Mouse (Mus musculus) heart, postnatal 14 days (tissue): ENCODE measurements around the gene Vps11. TPM values are rescaled to one million over a fixed set of nuclear protein-coding genes. Genes with fewer than 3 reads are reported as not detected.
"Not testable (repeated sequence)": the region's sequence is repeated elsewhere in the genome, so short reads cannot be mapped to it uniquely, and the experiment has no call there.

ENCODE experiments used
- DNase-seq, 2 experiments: peaks; one replicate each; pipeline ENCODE4 v3.0.0; 2021 to 2022
- intact Hi-C: fragments of 180-260 bp; cut with DNase I; formaldehyde crosslinking; loops from one replicate; pipeline ENCODE4 v1.15.1; 2025
- total RNA-seq, 2 experiments: library from RNA; stranded (reverse); gene quantifications; 2 replicates each; pipeline ENCODE4 v1.2.3; 2021

Gene Vps11
- total RNA-seq, 2 experiments from 2014 or later, result 17.8 to 19.5 TPM

- DNase-seq, result no peak
- intact Hi-C loops, result no loop called here
Measured at GRCm38 (mm10) chr9:44378153-44378730, 16.8 kb upstream of the Vps11 start.

GRCm38 (mm10) chr9:44377335-44377734 is 15.9 kb upstream of the Vps11 start:
- intact Hi-C loops, DNase-seq: not testable (repeated sequence)

GRCm38 (mm10) chr9:44376141-44376540 is 14.7 kb upstream of the Vps11 start:
- intact Hi-C loops, result no loop called here
- DNase-seq, result no peak

GRCm38 (mm10) chr9:44373386-44373785 is 11.9 kb upstream of the Vps11 start:
- DNase-seq, result no peak
- intact Hi-C loops, result no loop called here

- intact Hi-C loops, result no loop called here
- no peak for DNase-seq
Measured at GRCm38 (mm10) chr9:44364480-44364879, 3.0 kb upstream of the Vps11 start.

- intact Hi-C loops, DNase-seq: not testable (repeated sequence)
Measured at GRCm38 (mm10) chr9:44361931-44362330, 461 bp upstream of the Vps11 start.

GRCm38 (mm10) chr9:44357207-44357606 is 4.3 kb downstream of the Vps11 start:
- DNase-seq, result no peak
- intact Hi-C loops, result no loop called here

GRCm38 (mm10) chr9:44353142-44353541 is 8.3 kb downstream of the Vps11 start:
- intact Hi-C loops, result no loop called here

GRCm38 (mm10) chr9:44352337-44352736 is 9.1 kb downstream of the Vps11 start:
- no peak for DNase-seq
- intact Hi-C loops, result no loop called here

More at GRCm38 (mm10) chr9:44353142-44353541, 8.3 kb downstream of the Vps11 start:
- no peak for DNase-seq

- no peak for DNase-seq
- intact Hi-C loops, result no loop called here
Measured at GRCm38 (mm10) chr9:44351396-44351795, 10.1 kb downstream of the Vps11 start.

GRCm38 (mm10) chr9:44348546-44348945 is 12.9 kb downstream of the Vps11 start:
- DNase-seq, result no peak
- intact Hi-C loops, result no loop called here

GRCm38 (mm10) chr9:44347621-44348020 is 13.8 kb downstream of the Vps11 start:
- DNase-seq, result no peak
- intact Hi-C loops, result no loop called here

- no peak for DNase-seq
- intact Hi-C loops, result no loop called here
Measured at GRCm38 (mm10) chr9:44347166-44347565, 14.3 kb downstream of the Vps11 start.

GRCm38 (mm10) chr9:44345570-44346433 is 15.7 kb downstream of the Vps11 start:
- intact Hi-C loops, result no loop called here

GRCm38 (mm10) chr9:44343781-44344421 is 17.6 kb downstream of the Vps11 start, which contains the start of gene Hmbs:
Gene Hmbs, minus strand, starts transcription at chr9:44344228.
- DNase-seq, result peak; percentile 90 to 94
- intact Hi-C loops, result loop anchor here (5.0 kb wide), 2 partner anchors 97 to 212 kb away; partner anchors contain the start of gene Mcam

More at GRCm38 (mm10) chr9:44345570-44346433, 15.7 kb downstream of the Vps11 start:
- DNase-seq, result no peak

- intact Hi-C loops, result loop anchor here (5.0 kb wide), 2 partner anchors 96 to 211 kb away; partner anchors contain the start of gene Mcam
- DNase-seq, result peak; percentile 43 to 55
Measured at GRCm38 (mm10) chr9:44343290-44343689, 18.2 kb downstream of the Vps11 start.

GRCm38 (mm10) chr9:44342605-44343004 is 18.9 kb downstream of the Vps11 start:
- no peak for DNase-seq
- intact Hi-C loops, result loop anchor here (5.0 kb wide), 2 partner anchors 95 to 210 kb away; partner anchors contain the start of gene Mcam

- intact Hi-C loops, result loop anchor here (5.0 kb wide), 2 partner anchors 95 to 210 kb away; partner anchors contain the start of gene Mcam
- no peak for DNase-seq
Measured at GRCm38 (mm10) chr9:44342173-44342572, 19.3 kb downstream of the Vps11 start.

GRCm38 (mm10) chr9:44341487-44341886 is 20.0 kb downstream of the Vps11 start:
- intact Hi-C loops, result loop anchor here (5.0 kb wide), 2 partner anchors 94 to 209 kb away; partner anchors contain the start of gene Mcam
- no peak for DNase-seq

- DNase-seq, result no peak
- intact Hi-C loops, result loop anchor here (5.0 kb wide), 1 partner anchor 36 kb away; no protein-coding TSS in a partner anchor
Measured at GRCm38 (mm10) chr9:44338574-44338973, 22.9 kb downstream of the Vps11 start.
